Mouse (Mus musculus) CD4-positive, CD25-positive, alpha-beta regulatory T cell, adult 4 months (primary cell): ENCODE measurements at regions not wholly inside any gene's neighbourhood (a gene's known extent, or its start where the extent isn't known, plus 50 kb on each side); places are given as distances from the start of the nearest gene placed in this dataset.

Experiments used
- ATAC-seq: one replicate; pipeline ENCODE4 v1.8.0; 2017

GRCm38 (mm10) chr2:30717566-30718328 lies 85.7 kb downstream of the 1700001O22Rik start:
- ATAC-seq, result no peak

DNA sequence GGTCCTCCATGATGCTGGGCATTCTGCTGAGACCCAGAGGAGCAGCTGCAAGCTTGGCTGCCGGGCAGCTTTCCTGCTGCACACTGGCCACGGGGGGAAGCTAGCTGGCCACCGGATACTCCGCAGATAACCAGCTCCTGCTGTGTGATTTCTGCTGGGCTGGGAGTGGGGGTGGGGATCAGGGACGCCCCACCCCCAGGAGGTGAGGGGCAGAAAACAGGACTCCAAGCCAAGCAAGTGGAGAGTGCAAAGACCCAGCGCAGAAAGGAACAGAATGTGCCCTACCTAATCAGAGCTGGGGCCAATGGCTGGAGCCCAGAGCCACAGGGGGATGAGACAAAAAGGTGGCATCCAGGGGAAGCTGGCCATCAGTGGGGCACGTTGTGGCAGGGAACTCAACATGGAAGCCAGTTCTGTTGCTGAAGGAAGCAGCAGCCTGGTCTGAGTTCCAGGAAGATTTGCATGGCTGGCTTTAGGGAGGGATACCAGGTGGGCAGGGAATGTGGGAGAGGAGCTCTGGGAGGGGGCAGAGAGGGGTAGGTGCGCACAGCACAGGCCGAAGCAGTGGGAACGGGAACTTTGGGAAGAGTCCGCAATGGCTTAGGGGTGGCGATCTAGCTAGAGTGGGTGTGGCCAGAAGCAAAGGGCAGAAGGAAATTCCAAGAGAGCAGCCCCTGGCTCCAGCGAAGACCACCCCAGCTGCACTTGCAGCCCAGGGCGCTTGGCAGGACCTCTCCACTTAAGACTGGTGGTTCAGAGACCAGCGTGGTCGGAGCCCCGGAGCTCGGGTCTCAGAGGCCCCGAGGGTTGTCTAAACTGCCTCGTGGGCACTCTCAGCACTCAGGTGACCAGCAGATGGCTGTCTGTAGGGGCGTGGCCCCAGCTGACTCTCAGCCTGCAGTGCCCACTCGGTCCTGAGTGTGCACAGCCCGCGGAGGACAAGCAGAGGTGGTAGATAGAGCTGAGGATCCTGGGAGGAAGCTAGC lies 86.6 kb downstream of the 1700001O22Rik start:
- ATAC-seq, result no peak

DNA sequence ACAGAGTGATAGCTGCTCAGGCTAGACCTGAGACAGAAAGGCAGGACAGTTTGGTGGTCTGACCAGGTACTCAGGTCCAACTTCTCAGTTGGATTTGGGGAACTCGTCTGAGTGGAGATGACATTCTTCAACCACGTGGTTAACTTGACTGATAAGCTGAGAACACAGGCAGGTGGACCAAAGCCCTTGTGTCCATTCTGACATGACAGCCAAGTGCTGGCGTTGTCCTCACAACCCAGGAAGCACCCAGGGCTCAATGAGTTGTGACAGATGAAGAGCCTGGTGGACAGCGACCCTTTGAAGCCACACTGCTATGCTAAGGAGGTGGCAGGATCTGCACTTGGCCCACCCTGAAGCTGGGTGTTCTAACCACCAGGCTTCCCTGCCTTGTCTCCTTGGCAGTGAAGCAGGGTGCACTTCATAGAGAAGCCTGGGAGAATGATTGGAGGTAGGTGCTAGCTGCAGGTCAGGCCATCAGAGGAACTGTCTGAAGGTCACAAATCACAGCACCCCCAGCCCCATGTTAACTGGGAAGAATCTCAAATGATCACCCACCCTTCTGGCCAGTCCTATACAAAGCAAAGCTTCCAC lies 87.6 kb downstream of the 1700001O22Rik start:
- ATAC-seq, result no peak

GRCm38 (mm10) chr2:30713535-30713934 lies 89.9 kb downstream of the 1700001O22Rik start:
- no peak for ATAC-seq

DNA sequence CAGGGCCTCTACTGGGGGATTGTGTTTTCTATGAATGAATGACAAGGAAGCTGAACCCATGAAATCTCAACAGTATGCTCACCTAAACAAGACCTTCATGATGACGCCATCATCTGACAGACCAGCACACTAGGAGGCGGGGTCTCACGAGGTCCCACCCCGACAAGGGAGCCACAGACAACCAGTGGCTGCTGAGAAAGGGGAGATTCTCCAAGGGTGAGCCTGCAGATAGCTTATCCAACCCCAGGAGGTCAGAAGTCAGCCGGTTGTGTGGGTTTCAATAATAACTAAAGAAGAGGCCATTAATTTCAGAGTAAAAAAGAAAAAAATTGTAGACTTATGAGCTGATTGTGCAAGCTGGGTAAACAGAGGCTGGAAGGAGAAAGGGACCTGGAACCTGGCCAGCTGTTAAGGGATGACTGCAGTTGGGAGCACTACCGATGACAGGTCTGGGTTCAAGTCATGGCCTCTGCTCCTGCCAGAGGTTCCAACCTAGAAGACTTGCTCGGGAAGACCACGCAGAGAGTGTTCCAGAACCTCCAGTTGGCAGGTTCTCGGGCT lies 90.5 kb downstream of the 1700001O22Rik start:
- no peak for ATAC-seq

DNA sequence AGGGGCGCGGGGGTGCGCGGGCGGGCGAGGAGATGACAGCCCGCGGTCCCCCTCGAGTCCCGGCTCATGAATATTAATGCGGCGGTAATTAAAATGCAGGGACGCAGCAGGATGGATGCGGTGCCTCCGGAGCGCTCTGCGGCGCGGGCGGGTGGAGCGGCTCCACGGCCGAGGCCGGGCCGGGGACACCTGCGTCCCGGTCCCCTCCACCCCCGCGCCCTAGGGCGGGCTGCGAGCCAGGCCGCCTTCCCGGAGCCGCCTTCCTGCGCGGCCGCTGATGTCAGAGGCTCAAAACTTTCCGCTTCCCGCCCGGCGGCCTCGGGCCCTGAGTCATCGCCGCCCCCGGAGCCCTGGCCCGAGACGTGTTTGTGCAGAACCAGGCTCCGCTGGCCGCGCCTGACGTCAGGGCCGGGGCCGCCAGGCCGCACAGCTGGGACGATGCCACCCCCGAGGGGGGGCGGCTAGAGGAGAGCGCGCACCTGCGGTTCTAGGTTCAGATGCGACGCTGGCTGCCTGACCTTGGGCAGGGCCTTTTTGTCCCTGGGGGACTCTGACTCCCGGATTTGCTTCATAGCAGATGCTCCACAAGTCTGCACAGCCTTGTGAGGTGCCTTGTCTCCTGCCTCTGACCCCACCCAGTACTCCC lies 91.5 kb downstream of the 1700001O22Rik start:
- ATAC-seq, result peak; percentile 81

DNA sequence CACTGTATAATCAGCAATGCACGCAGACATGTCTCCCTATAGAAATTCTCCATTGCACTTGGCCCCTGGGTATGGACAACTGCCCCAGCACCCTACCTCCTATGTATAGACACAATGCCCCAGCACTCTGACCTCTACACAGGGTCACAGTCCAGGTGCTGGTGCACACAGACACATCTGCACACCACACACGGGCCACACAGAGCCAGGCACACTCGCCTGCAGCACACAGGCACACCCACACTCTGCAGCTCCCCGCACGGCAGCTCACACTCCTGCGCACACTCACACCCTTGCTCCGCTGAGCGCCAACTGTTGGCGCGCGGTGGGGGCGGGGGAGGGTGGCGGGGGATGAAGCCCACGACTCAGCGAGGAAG lies 92.0 kb downstream of the 1700001O22Rik start:
- ATAC-seq, result peak; percentile 19

GRCm38 (mm10) chr2:30710895-30711294 lies 92.6 kb downstream of the 1700001O22Rik start:
- no peak for ATAC-seq

- no peak for ATAC-seq
Measured at GRCm38 (mm10) chr2:30709386-30709884, 94.0 kb downstream of the 1700001O22Rik start.

GRCm38 (mm10) chr2:30708762-30709385 lies 94.6 kb downstream of the 1700001O22Rik start:
- no peak for ATAC-seq

DNA sequence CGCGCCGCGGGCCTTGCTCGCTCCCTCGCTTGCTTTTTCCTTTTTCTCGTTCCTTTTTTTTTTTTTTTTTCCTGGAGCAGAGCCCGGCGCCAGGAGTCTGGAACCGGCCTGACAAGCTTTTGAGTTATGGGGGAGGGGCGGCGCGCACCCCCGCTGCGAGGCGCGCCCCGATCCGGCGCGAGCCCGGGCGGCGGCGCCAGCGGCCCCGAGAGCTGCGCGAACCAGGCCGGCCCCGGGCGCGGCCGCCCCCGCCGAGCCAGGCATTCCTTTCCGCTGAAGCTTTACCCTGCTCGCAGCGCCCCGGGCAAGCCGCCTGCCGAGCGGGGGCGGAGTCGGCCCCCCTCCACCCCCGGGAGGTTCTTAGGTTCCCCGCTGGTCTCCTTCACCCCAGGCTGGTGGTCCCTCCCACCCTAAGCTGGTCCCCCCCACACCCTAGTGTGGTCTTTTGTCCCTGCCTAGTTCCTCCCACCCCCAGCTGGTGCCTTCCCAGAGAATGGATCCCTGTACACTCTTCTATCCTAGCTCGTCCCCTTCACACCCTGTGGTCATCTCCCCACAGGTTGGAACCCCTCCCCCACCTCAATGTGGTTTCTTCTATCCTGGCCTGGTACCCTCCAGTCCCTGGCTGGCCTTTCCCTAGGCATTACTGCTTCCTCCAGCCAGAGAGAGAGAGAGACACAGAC lies 95.3 kb downstream of the 1700001O22Rik start:
- peak; percentile 33 for ATAC-seq

GRCm38 (mm10) chr2:30707099-30708000 lies 96.1 kb downstream of the 1700001O22Rik start:
- ATAC-seq, result peak; percentile 28

DNA sequence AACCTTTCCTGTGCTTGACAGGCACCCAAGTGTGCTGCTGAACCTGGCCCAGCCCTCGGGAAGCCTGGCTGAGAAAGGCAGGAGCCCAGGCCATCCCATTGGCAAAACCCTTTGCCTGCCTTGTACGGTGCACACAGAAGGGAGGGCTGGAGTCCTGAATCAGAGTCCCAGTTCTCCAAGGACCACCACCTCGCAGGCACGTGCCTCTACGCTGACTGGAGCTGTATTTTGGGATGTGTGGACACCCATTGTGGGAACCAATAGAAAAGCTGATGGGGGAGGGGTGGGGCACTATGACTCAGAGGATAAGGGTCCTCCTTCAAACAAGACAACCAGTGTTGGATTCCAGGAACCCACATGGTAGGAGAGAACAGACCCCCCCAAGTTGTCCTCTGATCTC lies 97.4 kb downstream of the 1700001O22Rik start:
- no peak for ATAC-seq

DNA sequence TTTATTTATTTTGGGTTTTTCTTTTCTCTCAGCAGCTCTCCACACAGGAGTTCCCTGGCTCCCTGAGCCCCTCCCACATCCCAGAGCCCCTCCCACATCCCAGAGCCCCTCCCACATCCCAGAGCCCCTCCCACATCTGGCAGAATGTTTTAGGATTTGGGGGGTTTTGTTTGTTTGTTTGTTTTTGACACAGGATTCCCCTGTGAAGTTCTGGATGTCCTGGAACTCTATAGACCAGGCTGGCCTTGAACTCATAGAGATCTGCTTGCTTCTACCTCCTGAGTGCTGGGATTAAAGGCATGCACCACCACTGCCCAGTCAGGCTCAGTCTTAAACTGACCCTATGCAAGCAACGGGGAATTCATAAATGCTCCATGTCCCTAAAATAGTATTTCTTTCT lies 100.2 kb downstream of the 1700001O22Rik start:
- ATAC-seq, result no peak

DNA sequence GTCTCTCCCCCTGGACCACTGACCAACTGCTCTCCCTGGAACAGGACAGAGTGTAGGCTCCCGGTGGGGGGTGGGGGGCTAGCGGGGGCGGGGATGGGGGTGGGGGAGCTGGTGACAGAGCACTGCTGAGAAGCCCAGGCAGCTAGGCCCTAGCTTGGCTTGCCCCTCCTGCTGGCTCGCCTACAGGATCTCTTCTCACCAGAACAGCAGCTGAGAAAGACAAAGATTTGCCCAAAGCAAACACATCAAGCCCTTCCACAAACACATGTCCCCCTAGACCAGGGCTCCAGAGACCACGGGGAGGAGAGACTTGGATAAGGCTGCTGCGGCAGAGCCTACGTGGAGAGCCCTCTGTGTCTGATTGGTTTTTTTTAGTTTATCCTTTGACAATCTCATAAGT lies 100.8 kb downstream of the 1700001O22Rik start:
- ATAC-seq, result no peak

DNA sequence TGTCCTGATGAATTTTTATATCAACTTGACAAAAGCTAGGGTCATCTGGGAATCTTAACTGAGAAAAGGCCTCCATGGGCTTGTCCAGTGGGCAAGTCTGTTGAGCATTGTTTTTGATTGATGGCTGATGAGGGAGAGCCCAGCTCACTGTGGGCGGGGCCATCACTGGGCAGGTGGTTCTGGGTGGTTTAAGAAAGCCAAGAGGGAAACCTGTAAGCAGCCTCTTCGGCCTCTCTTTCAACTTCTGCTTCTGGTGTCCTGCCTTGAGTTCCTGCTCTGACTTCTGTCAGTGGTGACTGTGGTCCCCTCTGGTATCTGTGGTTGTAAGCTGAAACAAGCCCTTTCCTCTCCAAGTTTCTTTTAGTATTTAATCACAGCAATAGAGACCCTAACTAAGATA lies 102.6 kb downstream of the 1700001O22Rik start:
- no peak for ATAC-seq

DNA sequence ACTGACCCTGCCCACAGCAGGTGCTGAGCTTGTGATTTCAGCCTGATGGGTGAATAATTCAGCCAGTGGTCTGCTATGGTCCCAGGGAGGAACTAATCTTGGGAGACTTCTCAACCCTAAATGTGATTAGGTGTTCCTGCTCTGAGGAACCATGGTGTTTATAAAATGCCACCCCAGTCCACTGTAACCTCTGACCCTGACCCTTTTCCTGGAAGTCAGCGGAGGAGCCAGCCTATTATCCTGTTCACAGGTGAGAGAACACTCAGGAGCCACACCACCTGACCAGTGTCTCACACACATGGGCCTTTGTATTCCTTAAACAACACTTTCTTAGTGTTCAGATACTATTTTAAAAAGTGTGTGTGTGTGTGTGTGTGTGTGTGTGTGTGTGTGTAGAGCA lies 103.0 kb downstream of the 1700001O22Rik start:
- no peak for ATAC-seq

DNA sequence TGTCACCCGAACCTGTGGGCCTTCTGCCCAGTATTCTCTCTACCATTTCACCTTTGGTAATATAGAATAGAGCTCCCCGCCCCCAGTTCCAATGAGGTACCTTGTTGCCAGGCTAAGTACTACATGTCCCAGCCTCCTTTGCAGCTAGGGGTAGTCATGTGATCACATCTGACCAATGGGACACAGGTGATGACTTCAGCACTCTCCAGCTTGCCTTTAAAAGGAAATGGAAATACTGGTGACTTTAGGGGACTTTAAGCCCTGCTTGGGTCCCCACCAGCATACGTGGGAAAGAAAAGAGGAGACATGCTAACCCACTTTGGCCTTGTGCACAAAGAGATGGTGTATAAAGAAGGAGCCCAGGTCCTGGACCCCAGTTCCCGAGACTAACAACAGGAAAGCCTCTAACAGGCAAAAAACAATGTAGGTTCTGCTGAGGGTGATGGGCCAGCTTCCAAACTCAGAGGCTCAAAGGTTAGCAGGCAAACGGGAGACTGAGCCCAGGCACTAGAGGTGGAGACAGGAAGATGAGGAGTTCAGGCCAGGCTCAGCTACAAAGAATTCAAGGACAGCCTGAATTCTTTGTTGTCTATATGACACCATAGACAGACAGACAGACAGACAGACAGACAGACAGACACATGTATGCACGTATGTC lies 103.5 kb downstream of the 1700001O22Rik start:
- peak; percentile 100 for ATAC-seq

DNA sequence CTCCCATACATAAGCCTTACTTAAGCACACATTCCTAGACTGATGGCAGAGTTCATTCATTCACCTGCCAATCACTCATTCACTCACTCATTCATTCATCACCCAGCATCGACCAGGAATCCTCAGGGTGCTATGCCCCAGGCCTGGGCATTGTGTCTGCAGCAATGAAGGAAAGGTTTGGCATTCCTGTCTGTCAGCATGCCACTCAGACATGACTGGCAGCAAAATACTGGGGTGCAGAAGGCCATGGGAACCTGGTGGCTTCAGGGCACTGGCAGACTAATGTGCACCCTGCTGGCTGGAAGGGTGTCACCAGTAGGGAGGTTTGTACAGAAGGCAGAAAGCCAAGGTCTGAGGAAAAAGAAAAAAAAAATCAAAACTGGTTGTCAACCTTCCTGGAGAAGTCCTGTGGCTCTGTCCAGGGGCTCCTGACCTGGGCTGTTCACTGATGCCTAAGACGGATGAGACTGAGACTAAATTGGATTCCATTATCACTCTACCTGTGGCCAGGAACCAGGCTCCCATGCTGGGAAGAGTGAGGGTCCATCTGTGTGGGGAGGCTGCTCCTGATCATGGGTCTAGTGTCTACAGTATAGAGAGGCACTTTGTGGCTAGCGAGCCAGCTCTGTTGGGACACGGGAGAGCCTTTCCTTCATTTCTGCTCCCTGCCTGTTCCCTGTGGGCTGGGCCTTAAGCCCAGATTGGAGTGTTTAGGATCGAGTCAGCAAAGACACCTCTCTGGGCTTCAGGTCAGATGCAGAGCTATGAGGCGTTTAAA lies 104.1 kb downstream of the Cstad start:
- ATAC-seq, result no peak
